Mouse (Mus musculus): ENCODE results near the gene S100a10. TPM values are rescaled to one million over a fixed set of nuclear protein-coding genes. Genes with fewer than 3 reads are reported as not detected.
"Not testable (repeated sequence)": the region's sequence is repeated elsewhere in the genome, so short reads cannot be mapped to it uniquely, and the experiment has no call there.

S100a10 gene
- polyA plus RNA-seq, 1 experiment: 121 TPM

- no peaks in the 10 kb centered on the region for H3K36me3 ChIP-seq (ENCODE audit: control insufficient read depth, insufficient read depth, low read length)
- TF ChIP-seq CTCF (IDR thresholded peaks at IDR 0.05; ENCODE audit: borderline replicate concordance, control insufficient read depth, extremely low read depth, insufficient read depth, low read length, poor library complexity): no peak
- no peak for TF ChIP-seq POLR2A (IDR thresholded peaks at IDR 0.05; ENCODE audit: control insufficient read depth, extremely low read depth, insufficient read depth, low read length, poor library complexity)
- no peaks in the 10 kb centered on the region for H3K4me1 ChIP-seq (replicated peaks; ENCODE audit: control insufficient read depth, insufficient read depth, low read length)
- H3K4me3 ChIP-seq (ENCODE audit: control insufficient read depth, insufficient read depth, low read length): no peak overlapping the region
- no peaks in the 10 kb centered on the region for H3K27me3 ChIP-seq (ENCODE audit: control insufficient read depth, insufficient read depth, low read length)
- WGBS: 55% methylated on average over 5 of the region's 5 CpGs
- H3K27ac ChIP-seq (ENCODE audit: control insufficient read depth, insufficient read depth, low read length): no peak overlapping the region
- DNase-seq: no peak
Measured at GRCm38 (mm10) chr3:93597221-93597913, 42.5 kb downstream of the S100a10 start.

GRCm38 (mm10) chr3:93597970-93598369 is 43.1 kb downstream of the S100a10 start:
- no peak overlapping the region for H3K4me3 ChIP-seq (ENCODE audit: control insufficient read depth, insufficient read depth, low read length)
- no peaks in the 10 kb centered on the region for H3K27me3 ChIP-seq (ENCODE audit: control insufficient read depth, insufficient read depth, low read length)
- WGBS: 96% methylated on average over 7 of the region's 7 CpGs
- no peak for DNase-seq
- H3K27ac ChIP-seq (ENCODE audit: control insufficient read depth, insufficient read depth, low read length): no peak overlapping the region
- TF ChIP-seq CTCF (IDR thresholded peaks at IDR 0.05; ENCODE audit: borderline replicate concordance, control insufficient read depth, extremely low read depth, insufficient read depth, low read length, poor library complexity) (no peak), POLR2A (IDR thresholded peaks at IDR 0.05; ENCODE audit: control insufficient read depth, extremely low read depth, insufficient read depth, low read length, poor library complexity) (no peak)
- no peaks in the 10 kb centered on the region for H3K4me1 ChIP-seq (replicated peaks; ENCODE audit: control insufficient read depth, insufficient read depth, low read length)
- no peaks in the 10 kb centered on the region for H3K36me3 ChIP-seq (ENCODE audit: control insufficient read depth, insufficient read depth, low read length)

GRCm38 (mm10) chr3:93600206-93600605 is 45.3 kb downstream of the S100a10 start:
- Histone ChIP-seq H3K36me3 (ENCODE audit: control insufficient read depth, insufficient read depth, low read length) (no peaks in the 10 kb centered on the region), H3K27me3 (ENCODE audit: control insufficient read depth, insufficient read depth, low read length) (no peaks in the 10 kb centered on the region), H3K4me1 (replicated peaks; ENCODE audit: control insufficient read depth, insufficient read depth, low read length) (no peaks in the 10 kb centered on the region), H3K4me3 (ENCODE audit: control insufficient read depth, insufficient read depth, low read length) (no peak overlapping the region), H3K27ac (ENCODE audit: control insufficient read depth, insufficient read depth, low read length) (no peak overlapping the region)
- DNase-seq: no peak
- 95% methylated on average over 2 of the region's 2 CpGs for WGBS
- TF ChIP-seq CTCF (IDR thresholded peaks at IDR 0.05; ENCODE audit: borderline replicate concordance, control insufficient read depth, extremely low read depth, insufficient read depth, low read length, poor library complexity) (no peak), POLR2A (IDR thresholded peaks at IDR 0.05; ENCODE audit: control insufficient read depth, extremely low read depth, insufficient read depth, low read length, poor library complexity) (no peak)

GRCm38 (mm10) chr3:93601903-93602302 is 47.0 kb downstream of the S100a10 start:
- WGBS: 92% methylated on average over 1 of the region's 1 CpGs
- H3K27ac ChIP-seq (ENCODE audit: control insufficient read depth, insufficient read depth, low read length): no peak overlapping the region

GRCm38 (mm10) chr3:93608970-93609369 is 54.1 kb downstream of the S100a10 start:
- H3K4me1 ChIP-seq (replicated peaks; ENCODE audit: control insufficient read depth, insufficient read depth, low read length); H3K27me3 ChIP-seq (ENCODE audit: control insufficient read depth, insufficient read depth, low read length); H3K4me3 ChIP-seq (ENCODE audit: control insufficient read depth, insufficient read depth, low read length); H3K27ac ChIP-seq (ENCODE audit: control insufficient read depth, insufficient read depth, low read length); H3K36me3 ChIP-seq (ENCODE audit: control insufficient read depth, insufficient read depth, low read length): not testable (repeated sequence)
- peak; percentile 18 for DNase-seq

More at GRCm38 (mm10) chr3:93601903-93602302, 47.0 kb downstream of the S100a10 start:
- TF ChIP-seq POLR2A (IDR thresholded peaks at IDR 0.05; ENCODE audit: control insufficient read depth, extremely low read depth, insufficient read depth, low read length, poor library complexity) (no peak), CTCF (IDR thresholded peaks at IDR 0.05; ENCODE audit: borderline replicate concordance, control insufficient read depth, extremely low read depth, insufficient read depth, low read length, poor library complexity) (no peak)
- DNase-seq: no peak
- H3K36me3 ChIP-seq (ENCODE audit: control insufficient read depth, insufficient read depth, low read length): no peaks in the 10 kb centered on the region
- no peak overlapping the region for H3K4me3 ChIP-seq (ENCODE audit: control insufficient read depth, insufficient read depth, low read length)
- no peaks in the 10 kb centered on the region for H3K4me1 ChIP-seq (replicated peaks; ENCODE audit: control insufficient read depth, insufficient read depth, low read length)
- no peaks in the 10 kb centered on the region for H3K27me3 ChIP-seq (ENCODE audit: control insufficient read depth, insufficient read depth, low read length)

Other genes with a start within 250 kb of the S100a10 start
- 0.18 and 0.23 TPM in 2 replicates for gene Hrnr, start 235.3 kb upstream of the S100a10 start, polyA plus RNA-seq (2012; rRNA removed)
- gene Rptn, start 161.4 kb upstream of the S100a10 start, polyA plus RNA-seq (2012; rRNA removed): 1.5 and 1.6 TPM in 2 replicates
- 0.14 and 0.22 TPM in 2 replicates for gene Tchh, start 112.8 kb upstream of the S100a10 start, polyA plus RNA-seq (2012; rRNA removed)
- not detected in 2 replicates for gene Tchhl1, start 86.3 kb upstream of the S100a10 start, polyA plus RNA-seq (2012; rRNA removed)
- 134 and 151 TPM in 2 replicates for gene S100a11, start 34.6 kb upstream of the S100a10 start, polyA plus RNA-seq (2012; rRNA removed)
- gene Tdpoz2, start 97.6 kb downstream of the S100a10 start, polyA plus RNA-seq (2012; rRNA removed): not detected in 2 replicates
- 0.06 TPM in 1 of 2 replicates, not detected in the other for gene Tdpoz1, start 121.2 kb downstream of the S100a10 start, polyA plus RNA-seq (2012; rRNA removed)
- gene Gm37596, start 138.0 kb downstream of the S100a10 start, polyA plus RNA-seq (2012; rRNA removed): not detected in 2 replicates
- gene Gm5773, start 217.9 kb downstream of the S100a10 start, polyA plus RNA-seq (2012; rRNA removed): not detected in 2 replicates
- 0.08 TPM in 1 of 2 replicates, not detected in the other for gene Tdpoz4, start 241.3 kb downstream of the S100a10 start, polyA plus RNA-seq (2012; rRNA removed)

Data from thymus, adult 2 months (tissue).